Mouse (Mus musculus) stomach, postnatal 0 days (tissue): ENCODE data around the gene Zfp865.

Source experiments
- CTCF ChIP-seq: IDR thresholded peaks from 2 replicates; pipeline ENCODE4 v1.5.1; 2016; ENCODE audit warnings: antibody characterized with exemption, low read depth, mild to moderate bottlenecking, moderate library complexity
- EP300 ChIP-seq: optimal IDR thresholded peaks from 2 replicates; pipeline ENCODE3; 2016; ENCODE audit warnings: antibody characterized with exemption

- peak; percentile 14; the same call in 1 of the 2 replicates for TF ChIP-seq CTCF
- TF ChIP-seq EP300, result no peak
Observed at GRCm38 (mm10) chr7:5020000-5020681, at the start of gene Zfp865, which contains the start of gene Ccdc106.
